Mouse (Mus musculus) heart, embryonic 16.5 days (tissue): Measurements from ENCODE around the gene Prlr. TPM values are rescaled to one million over a fixed set of nuclear protein-coding genes. Genes with fewer than 3 reads are reported as not detected.

Experiments used
- ATAC-seq: fragments of 200-750 bp; cut with Nextera tagmentation; replicated peaks from 2 replicates; pipeline ENCODE4 v1.8.0; 2017; ENCODE audit warnings: moderate number of reproducible peaks; ENCODE audit not compliant: insufficient read depth, low FRiP score; ENCODE audit errors: extremely low read depth
- H3K27ac ChIP-seq: fragments of 300-500 bp; sonication (generic); 2 replicates; pipeline ENCODE4 v1.5.1; 2014; ENCODE audit warnings: mild to moderate bottlenecking, low read length, control low read depth, moderate library complexity
- H3K27me3 ChIP-seq: fragments of 300-500 bp; sonication (generic); 2 replicates; pipeline ENCODE4 v1.6.1; 2014; ENCODE audit warnings: low read length, mixed read lengths; ENCODE audit not compliant: control insufficient read depth, insufficient read depth
- H3K36me3 ChIP-seq: fragments of 300-500 bp; sonication (generic); 2 replicates; pipeline ENCODE4 v1.6.1; 2014; ENCODE audit not compliant: control insufficient read depth, insufficient read depth
- H3K4me1 ChIP-seq: fragments of 300-500 bp; sonication (generic); 2 replicates; pipeline ENCODE4 v1.6.1; 2014; ENCODE audit warnings: low read length, mixed read lengths; ENCODE audit not compliant: control insufficient read depth, insufficient read depth
- H3K4me2 ChIP-seq: fragments of 300-500 bp; sonication (generic); 2 replicates; pipeline ENCODE4 v1.6.1; 2014; ENCODE audit warnings: low read depth, mild to moderate bottlenecking, control low read depth, low read length
- H3K4me3 ChIP-seq: fragments of 300-500 bp; sonication (generic); 2 replicates; pipeline ENCODE4 v1.5.1; 2014; ENCODE audit warnings: mild to moderate bottlenecking, control low read depth, low read length
- H3K9ac ChIP-seq: fragments of 300-500 bp; sonication (generic); 2 replicates; pipeline ENCODE4 v1.6.1; 2014; ENCODE audit warnings: low read length, control low read depth
- H3K9me3 ChIP-seq: fragments of 300-500 bp; sonication (generic); replicated peaks from 2 replicates; pipeline ENCODE4 v1.6.1; 2016; ENCODE audit warnings: low read length; ENCODE audit not compliant: control insufficient read depth
- WGBS: fragments of 180-500 bp; shearing (Covaris S2); extraction: QIAGEN DNeasy Blood & Tissue Kit; methylation state at CpG from one replicate; pipeline ENCODE4 v1.1.7; 2014; 5-methylcytosine and 5-hydroxymethylcytosine counted together
- polyA plus RNA-seq: library from polyadenylated mRNA; unstranded; fragments of >200 nt; fragmentation: Nextera tagmentation; extraction: Ambion mirVana; gene quantifications from 2 replicates; pipeline ENCODE4 v1.2.1, GENCODE M21; 2015

Gene Prlr
- polyA plus RNA-seq, 1 experiment from 2014 or later, result 1.3 TPM

DNA sequence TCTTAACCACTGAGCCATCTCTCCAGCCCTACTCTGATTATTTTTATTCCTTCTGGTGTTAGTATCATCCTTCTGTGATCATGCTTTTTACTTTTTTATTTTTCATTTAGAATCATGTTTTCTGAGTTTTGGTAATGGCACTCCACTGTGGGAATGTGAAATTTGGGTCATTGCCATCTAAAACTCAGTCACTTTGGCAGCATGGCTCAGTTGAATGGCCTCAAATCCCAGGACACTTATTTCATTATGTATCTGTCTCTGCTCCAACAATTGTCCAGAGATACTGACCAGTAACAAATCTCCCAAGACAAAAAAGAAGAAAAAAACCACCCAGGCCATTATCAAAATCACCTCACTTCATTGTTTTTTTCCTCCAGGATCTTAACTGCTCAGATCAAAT, 65.2 kb downstream of the Prlr start:
- Histone ChIP-seq H3K27ac (no peak overlapping the region), H3K4me2 (no peak overlapping the region), H3K4me1 (no peaks in the 10 kb centered on the region), H3K36me3 (no peaks in the 10 kb centered on the region), H3K4me3 (no peak overlapping the region), H3K27me3 (no peaks in the 10 kb centered on the region), H3K9me3 (no peaks in the 10 kb centered on the region), H3K9ac (no peak overlapping the region)
- no peak for ATAC-seq

DNA sequence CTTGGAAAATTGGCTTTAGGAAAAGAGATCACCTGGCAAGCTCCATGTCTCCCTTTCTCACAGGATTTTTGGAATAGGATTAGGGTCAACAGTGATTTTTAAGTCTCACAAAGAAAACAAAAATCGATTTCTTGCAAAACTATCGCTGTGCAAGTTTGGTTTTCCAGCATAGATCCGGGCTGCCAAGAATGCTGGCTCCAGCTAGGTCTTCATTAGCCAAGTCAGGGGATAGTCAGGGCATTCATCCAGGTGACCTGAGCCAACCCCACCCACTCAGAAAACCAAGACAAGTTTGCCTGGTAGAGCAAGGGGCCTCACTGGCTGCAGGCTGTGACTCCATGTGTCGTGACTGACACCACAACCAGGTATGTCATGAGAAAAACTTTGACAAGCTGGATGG, 72.2 kb downstream of the Prlr start:
- WGBS, result 74% methylated on average over 4 of the region's 4 CpGs
- Histone ChIP-seq H3K4me1 (no peaks in the 10 kb centered on the region), H3K4me2 (no peak overlapping the region), H3K4me3 (no peak overlapping the region), H3K27me3 (no peaks in the 10 kb centered on the region), H3K9ac (no peak overlapping the region), H3K27ac (no peak overlapping the region), H3K9me3 (no peaks in the 10 kb centered on the region), H3K36me3 (no peaks in the 10 kb centered on the region)
- ATAC-seq, result no peak

DNA sequence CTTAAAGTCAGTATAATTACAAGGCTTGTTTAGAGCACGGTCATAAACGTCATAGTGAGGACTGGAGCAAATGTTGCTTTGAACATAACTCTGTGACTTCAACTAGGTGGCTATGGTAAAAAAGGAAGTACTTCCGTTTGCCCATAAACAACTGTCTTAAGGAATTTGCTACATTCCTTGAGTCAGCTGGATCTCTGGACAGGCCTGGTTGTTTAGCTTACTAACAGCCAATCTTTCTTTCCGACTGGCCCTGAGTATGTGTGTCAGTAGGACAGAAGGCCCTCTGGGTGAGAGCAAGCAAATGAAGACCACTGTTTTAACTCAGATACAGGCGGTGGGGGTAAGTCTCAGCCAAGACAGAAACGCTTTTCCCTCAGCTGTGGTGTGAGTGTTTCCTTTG, 73.7 kb downstream of the Prlr start:
- Histone ChIP-seq H3K27me3 (no peaks in the 10 kb centered on the region), H3K27ac (no peak overlapping the region), H3K4me3 (no peak overlapping the region), H3K9me3 (no peaks in the 10 kb centered on the region), H3K9ac (no peak overlapping the region), H3K36me3 (no peaks in the 10 kb centered on the region), H3K4me1 (no peaks in the 10 kb centered on the region), H3K4me2 (no peak overlapping the region)
- WGBS, result 64% methylated on average over 6 of the region's 6 CpGs
- no peak for ATAC-seq

DNA sequence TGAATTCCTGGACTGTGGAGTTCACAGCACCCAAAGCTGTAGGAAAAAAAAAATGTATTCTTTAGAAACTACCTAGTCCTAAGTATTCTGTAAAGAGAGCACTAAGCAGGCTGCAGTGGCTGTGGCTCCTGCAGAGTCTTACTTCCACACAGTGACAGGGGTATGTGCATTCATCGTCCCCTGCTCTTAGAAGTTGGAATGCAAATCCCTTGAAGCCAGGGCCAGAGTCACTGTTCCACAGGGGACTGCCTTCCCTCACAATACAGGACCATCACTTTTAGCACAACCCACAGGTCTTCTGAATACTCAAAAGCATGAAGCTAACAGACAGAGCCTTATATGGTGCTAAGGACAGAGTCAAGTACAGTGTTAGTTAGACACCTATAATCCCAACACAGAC, 75.5 kb downstream of the Prlr start:
- H3K4me3 ChIP-seq, result no peak overlapping the region
- H3K27me3 ChIP-seq, result no peaks in the 10 kb centered on the region
- ATAC-seq, result no peak
- H3K4me2 ChIP-seq, result no peak overlapping the region
- no peaks in the 10 kb centered on the region for H3K4me1 ChIP-seq
- no peaks in the 10 kb centered on the region for H3K36me3 ChIP-seq
- no peaks in the 10 kb centered on the region for H3K9me3 ChIP-seq
- H3K9ac ChIP-seq, result no peak overlapping the region
- WGBS, result 28% methylated on average over 1 of the region's 1 CpGs
- H3K27ac ChIP-seq, result peak overlapping the region; percentile 31; the same call in 1 of the 2 replicates

DNA sequence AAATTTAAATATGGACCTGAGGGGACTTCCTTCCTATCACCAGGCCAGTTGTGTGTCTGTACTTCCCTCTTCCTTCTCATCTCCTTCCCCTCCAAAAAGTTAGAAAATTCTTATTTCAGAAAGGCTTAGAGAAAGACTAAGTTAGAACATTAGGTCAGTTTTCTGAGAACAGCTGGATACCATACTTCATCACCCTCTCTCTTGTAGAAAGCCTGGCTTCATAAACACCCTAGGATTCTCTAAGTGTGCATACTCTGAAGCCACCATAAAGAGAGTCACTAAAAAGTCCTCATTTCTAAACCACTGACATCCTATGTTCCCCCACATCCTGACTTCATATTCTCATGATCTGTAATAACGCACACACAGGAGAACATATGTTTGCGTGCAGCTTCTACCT, 85.2 kb downstream of the Prlr start:
- no peak overlapping the region for H3K4me2 ChIP-seq
- no peaks in the 10 kb centered on the region for H3K27me3 ChIP-seq
- no peak for ATAC-seq
- no peak overlapping the region for H3K4me3 ChIP-seq
- no peaks in the 10 kb centered on the region for H3K4me1 ChIP-seq
- H3K9ac ChIP-seq, result no peak overlapping the region
- H3K9me3 ChIP-seq, result no peaks in the 10 kb centered on the region
- WGBS, result 86% methylated on average over 2 of the region's 2 CpGs
- H3K27ac ChIP-seq, result no peak overlapping the region
- H3K36me3 ChIP-seq, result no peaks in the 10 kb centered on the region

DNA sequence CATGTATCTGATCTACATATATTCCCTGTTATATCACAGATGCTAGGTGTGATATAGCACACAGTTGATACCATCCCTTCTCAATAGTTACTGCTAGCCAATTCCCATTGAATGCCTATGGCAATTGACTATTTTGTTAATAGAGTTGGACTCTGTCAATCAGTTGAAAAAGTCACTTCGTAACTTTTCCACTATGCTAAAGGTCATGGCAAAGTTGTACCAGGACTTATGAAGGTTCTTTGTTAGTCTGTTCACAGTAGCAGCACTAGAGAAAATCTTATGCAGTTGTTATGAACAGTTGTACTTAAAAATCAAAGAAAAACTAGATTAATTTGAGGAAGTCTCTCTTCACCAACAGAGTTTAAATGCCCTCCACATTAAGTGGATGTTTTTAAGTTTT, 85.6 kb downstream of the Prlr start:
- Histone ChIP-seq H3K27ac (no peak overlapping the region), H3K4me2 (no peak overlapping the region), H3K4me3 (no peak overlapping the region), H3K9me3 (no peaks in the 10 kb centered on the region), H3K36me3 (no peaks in the 10 kb centered on the region), H3K27me3 (no peaks in the 10 kb centered on the region), H3K9ac (no peak overlapping the region), H3K4me1 (no peaks in the 10 kb centered on the region)
- no peak for ATAC-seq
- 92% methylated on average over 1 of the region's 1 CpGs for WGBS

DNA sequence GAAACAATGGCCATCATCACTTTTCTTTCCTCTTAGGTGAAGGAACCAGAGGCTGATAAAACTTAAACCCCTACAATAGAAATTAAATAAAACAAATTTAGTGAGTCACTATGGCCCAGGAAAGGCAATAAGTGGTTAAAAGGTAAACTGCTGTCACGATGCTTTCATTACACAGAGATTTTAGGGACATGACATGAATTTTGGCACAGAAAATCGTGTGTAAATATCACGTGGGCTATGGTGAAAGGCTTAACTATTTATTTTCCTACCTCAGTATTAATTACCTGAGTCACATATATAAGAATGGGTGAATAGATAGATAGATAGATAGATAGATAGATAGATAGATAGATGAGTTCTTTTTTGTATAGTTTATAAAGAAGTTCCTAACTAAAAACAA, 86.4 kb downstream of the Prlr start:
- H3K27me3 ChIP-seq, result no peaks in the 10 kb centered on the region
- no peak overlapping the region for H3K27ac ChIP-seq
- no peak overlapping the region for H3K4me3 ChIP-seq
- H3K9me3 ChIP-seq, result no peaks in the 10 kb centered on the region
- no peaks in the 10 kb centered on the region for H3K36me3 ChIP-seq
- 70% methylated on average over 3 of the region's 3 CpGs for WGBS
- H3K4me1 ChIP-seq, result no peaks in the 10 kb centered on the region
- H3K9ac ChIP-seq, result no peak overlapping the region
- H3K4me2 ChIP-seq, result no peak overlapping the region
- ATAC-seq, result no peak

DNA sequence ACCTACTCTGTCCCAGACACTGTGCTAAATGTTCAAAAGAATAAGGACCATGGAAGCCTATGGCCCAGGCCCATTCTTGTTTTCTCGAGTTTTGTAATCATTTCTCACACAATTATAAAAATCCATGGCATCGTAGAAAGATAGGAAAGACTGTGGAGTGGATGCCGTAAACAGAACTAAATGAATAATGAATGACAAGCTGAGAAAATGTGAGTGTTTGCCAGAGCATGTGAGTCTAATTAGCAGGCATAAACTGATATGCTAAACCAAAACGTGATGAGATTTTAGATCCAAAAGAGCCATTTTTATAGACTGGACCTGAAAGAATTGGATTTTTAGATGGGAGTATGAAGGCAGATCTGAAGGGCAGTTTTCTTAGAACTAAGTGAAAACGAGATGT, 87.8 kb downstream of the Prlr start:
- no peaks in the 10 kb centered on the region for H3K27me3 ChIP-seq
- ATAC-seq, result no peak
- WGBS, result 80% methylated on average over 5 of the region's 5 CpGs
- no peaks in the 10 kb centered on the region for H3K36me3 ChIP-seq
- no peaks in the 10 kb centered on the region for H3K9me3 ChIP-seq
- H3K4me2 ChIP-seq, result no peak overlapping the region
- H3K4me1 ChIP-seq, result no peaks in the 10 kb centered on the region
- H3K9ac ChIP-seq, result no peak overlapping the region
- H3K27ac ChIP-seq, result no peak overlapping the region
- H3K4me3 ChIP-seq, result no peak overlapping the region

DNA sequence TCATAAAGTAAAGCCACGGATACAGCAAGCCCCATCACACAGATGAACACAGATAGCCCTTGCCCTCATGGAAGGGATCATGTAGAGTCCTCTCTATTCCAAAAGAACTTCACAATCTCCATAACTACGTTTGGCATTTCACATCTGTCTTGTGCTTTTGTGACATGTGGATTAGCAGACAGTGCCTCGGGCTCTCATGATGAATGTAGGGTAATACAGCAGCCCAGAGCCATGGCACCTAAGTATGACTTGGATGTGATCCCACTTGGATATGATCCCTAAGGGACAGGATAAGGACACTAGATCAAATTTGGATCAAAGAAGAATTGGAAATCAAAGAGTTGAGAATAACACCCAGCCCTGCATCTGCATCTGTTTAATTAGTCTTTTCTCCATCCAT, 90.2 kb downstream of the Prlr start:
- H3K36me3 ChIP-seq, result no peaks in the 10 kb centered on the region
- no peak overlapping the region for H3K4me3 ChIP-seq
- ATAC-seq, result no peak
- no peak overlapping the region for H3K9ac ChIP-seq
- no peak overlapping the region for H3K27ac ChIP-seq
- no peak overlapping the region for H3K4me2 ChIP-seq
- H3K9me3 ChIP-seq, result no peaks in the 10 kb centered on the region
- WGBS, result 53% methylated on average over 3 of the region's 3 CpGs
- H3K4me1 ChIP-seq, result no peaks in the 10 kb centered on the region
- no peaks in the 10 kb centered on the region for H3K27me3 ChIP-seq

DNA sequence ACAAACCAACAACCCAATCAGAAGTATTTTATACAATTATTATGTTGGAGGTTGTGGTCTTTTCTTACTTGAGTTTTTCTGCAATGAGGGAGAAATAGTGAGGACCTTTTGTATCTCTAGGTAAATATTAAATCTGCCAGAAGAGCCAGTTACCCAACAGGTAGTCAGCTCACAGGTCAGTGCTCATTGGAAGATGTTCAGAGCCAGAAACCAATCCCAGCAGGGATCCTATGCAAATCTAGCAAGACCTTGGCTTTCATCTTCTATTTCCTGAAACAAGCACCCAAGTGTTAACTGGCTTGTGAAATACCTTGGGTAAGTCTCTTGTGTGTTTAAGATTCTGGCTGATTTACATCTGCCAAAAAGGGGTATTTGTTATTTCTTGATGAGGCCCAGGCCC, 99.3 kb downstream of the Prlr start:
- Histone ChIP-seq H3K36me3 (no peaks in the 10 kb centered on the region), H3K27ac (no peak overlapping the region), H3K9ac (no peak overlapping the region), H3K4me1 (no peaks in the 10 kb centered on the region), H3K4me2 (no peak overlapping the region), H3K4me3 (no peak overlapping the region), H3K27me3 (no peaks in the 10 kb centered on the region), H3K9me3 (no peaks in the 10 kb centered on the region)
- ATAC-seq, result no peak
